Mouse (Mus musculus): ENCODE measurements around the gene Cxcl9. TPM values are rescaled to one million over a fixed set of nuclear protein-coding genes. Genes with fewer than 3 reads are reported as not detected.

The Cxcl9 gene
- 14.1 TPM for polyA plus RNA-seq (2014; fragmentation: Illumina TruSeq; extraction: RNeasy Lipid Tissue Mini Kit (QIAGEN cat#74804); ENCODE audit: low read depth, low replicate concordance)

DNA sequence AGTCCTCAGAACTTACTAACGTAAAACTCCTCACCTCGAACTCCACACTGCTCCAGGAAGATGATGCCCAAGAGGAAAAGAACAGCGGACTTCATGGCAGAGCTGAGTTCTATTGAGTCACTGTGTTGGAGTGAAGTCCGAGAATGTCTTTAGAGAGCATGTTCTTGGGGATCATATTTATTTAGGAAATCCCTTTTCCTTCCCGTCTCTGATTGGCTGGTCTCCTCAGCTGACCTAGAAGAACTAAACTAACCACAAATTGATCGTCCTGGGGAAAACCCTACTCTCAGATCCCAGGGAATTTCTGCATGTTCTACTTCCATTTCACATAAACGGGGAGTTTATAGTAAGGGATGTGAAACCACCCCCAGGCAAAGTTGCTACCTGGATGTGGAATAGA, at the start of gene Cxcl9:
Gene Cxcl9 (minus strand): TSS at position 151 of the 400 bp plus-strand sequence.

GRCm38 (mm10) chr5:92348794-92349413, 21.0 kb upstream of the Cxcl9 start, which contains the start of gene Cxcl10:
Gene Cxcl10, minus strand, starts transcription at chr5:92348889.

GRCm38 (mm10) chr5:92331635-92332338, 3.9 kb upstream of the Cxcl9 start, which contains the start of gene Art3:
Gene Art3, plus strand, starts transcription at chr5:92331827.

DNA sequence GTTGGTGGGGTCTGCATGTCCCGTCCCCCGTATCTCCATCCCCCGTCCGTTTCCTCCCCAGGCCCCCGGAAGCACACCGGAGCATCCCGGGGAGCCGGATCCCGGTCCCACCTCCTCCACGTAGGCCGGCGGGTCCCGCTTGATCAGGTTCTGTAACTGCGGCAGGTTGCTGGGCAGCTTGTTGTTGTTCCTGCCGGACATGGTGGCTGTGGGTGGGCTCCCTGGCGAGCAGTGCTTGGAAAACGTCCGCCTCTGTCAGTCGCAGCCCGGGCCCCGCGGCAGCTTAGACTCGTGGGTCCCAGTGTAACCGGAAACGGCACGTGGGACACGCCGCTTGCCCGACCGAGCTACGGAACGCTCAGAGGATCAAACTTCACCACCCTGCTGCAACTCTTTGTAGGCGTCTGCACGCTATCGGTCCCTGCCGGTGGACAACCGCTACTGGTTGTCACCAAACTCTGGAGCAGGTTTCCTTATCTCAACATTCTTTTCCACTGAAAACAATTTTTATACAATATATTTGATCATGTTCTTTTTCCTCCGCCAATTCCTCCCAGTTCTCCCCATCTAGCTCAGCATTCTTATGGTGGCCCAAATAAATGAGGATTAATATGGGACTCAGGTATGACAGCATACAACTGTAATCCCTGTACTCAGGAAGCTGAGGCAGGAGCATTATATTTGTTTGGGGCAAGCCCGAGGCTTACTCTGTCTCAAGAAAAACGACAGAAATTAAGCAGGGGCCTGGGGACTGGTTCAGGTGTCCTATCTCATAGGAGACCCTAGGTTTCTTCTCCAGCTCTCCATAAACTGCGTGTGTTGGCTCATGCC, 18.0 kb downstream of the Cxcl9 start, which contains the start of gene Sdad1:
Gene Sdad1 (minus strand): TSS at position 799 of the 831 bp plus-strand sequence.

GRCm38 (mm10) chr5:92277437-92278394, 50.2 kb downstream of the Cxcl9 start, which contains the start of gene Naaa:
Gene Naaa, minus strand, starts transcription at chr5:92278170.

Other genes starting within 250 kb of the Cxcl9 start
- 97.6 TPM for gene G3bp2, start 244.4 kb downstream of the Cxcl9 start, polyA plus RNA-seq (2014; fragmentation: Illumina TruSeq; extraction: RNeasy Lipid Tissue Mini Kit (QIAGEN cat#74804); ENCODE audit: low read depth, low replicate concordance)
- 109 TPM for gene Uso1, start 190.1 kb downstream of the Cxcl9 start, polyA plus RNA-seq (2014; fragmentation: Illumina TruSeq; extraction: RNeasy Lipid Tissue Mini Kit (QIAGEN cat#74804); ENCODE audit: low read depth, low replicate concordance)
- not detected for gene U90926, start 112.7 kb downstream of the Cxcl9 start, polyA plus RNA-seq (2014; fragmentation: Illumina TruSeq; extraction: RNeasy Lipid Tissue Mini Kit (QIAGEN cat#74804); ENCODE audit: low read depth, low replicate concordance)
- gene Ppef2, start 71.8 kb downstream of the Cxcl9 start, polyA plus RNA-seq (2014; fragmentation: Illumina TruSeq; extraction: RNeasy Lipid Tissue Mini Kit (QIAGEN cat#74804); ENCODE audit: low read depth, low replicate concordance) = not detected
- gene Naaa, start 49.9 kb downstream of the Cxcl9 start, polyA plus RNA-seq (2014; fragmentation: Illumina TruSeq; extraction: RNeasy Lipid Tissue Mini Kit (QIAGEN cat#74804); ENCODE audit: low read depth, low replicate concordance) = 2.5 TPM
- gene Sdad1, start 17.6 kb downstream of the Cxcl9 start, polyA plus RNA-seq (2014; fragmentation: Illumina TruSeq; extraction: RNeasy Lipid Tissue Mini Kit (QIAGEN cat#74804); ENCODE audit: low read depth, low replicate concordance) = 5.4 TPM
- gene Art3, start 3.7 kb upstream of the Cxcl9 start, polyA plus RNA-seq (2014; fragmentation: Illumina TruSeq; extraction: RNeasy Lipid Tissue Mini Kit (QIAGEN cat#74804); ENCODE audit: low read depth, low replicate concordance) = 6.1 TPM
- 4.5 TPM for gene Cxcl10, start 20.8 kb upstream of the Cxcl9 start, polyA plus RNA-seq (2014; fragmentation: Illumina TruSeq; extraction: RNeasy Lipid Tissue Mini Kit (QIAGEN cat#74804); ENCODE audit: low read depth, low replicate concordance)
- gene Nup54, start 107.1 kb upstream of the Cxcl9 start, polyA plus RNA-seq (2014; fragmentation: Illumina TruSeq; extraction: RNeasy Lipid Tissue Mini Kit (QIAGEN cat#74804); ENCODE audit: low read depth, low replicate concordance) = 32.3 TPM
- gene Scarb2, start 178.8 kb upstream of the Cxcl9 start, polyA plus RNA-seq (2014; fragmentation: Illumina TruSeq; extraction: RNeasy Lipid Tissue Mini Kit (QIAGEN cat#74804); ENCODE audit: low read depth, low replicate concordance) = 98.6 TPM
- 15.7 TPM for gene Fam47e, start 227.0 kb upstream of the Cxcl9 start, polyA plus RNA-seq (2014; fragmentation: Illumina TruSeq; extraction: RNeasy Lipid Tissue Mini Kit (QIAGEN cat#74804); ENCODE audit: low read depth, low replicate concordance)